ENCODE assay signal across 8 mouse cellular contexts in genomic region chr10:25298264-25298671, GRCm38 (mm10). TPM values are rescaled to one million over a fixed set of nuclear protein-coding genes. Genes with fewer than 3 reads are reported as not detected.
DNase-seq lines count a peak whose midpoint lies in the region; ATAC-seq lines count a peak whose summit lies in the region.

No protein-coding gene starts in this region.

- no peaks in the 10 kb centered on the region for H3K9me3 ChIP-seq in heart, embryonic 11.5 days (replicated peaks; ENCODE audit: control insufficient read depth, low read length)
- no peaks in the 10 kb centered on the region for H3K9me3 ChIP-seq in limb, embryonic 10.5 days (replicated peaks)
- H3K9me3 ChIP-seq in midbrain, embryonic 11.5 days (ENCODE audit: control insufficient read depth, low read length): no peaks in the 10 kb centered on the region

- WGBS in heart, embryonic 11.5 days (ENCODE audit: insufficient replicate concordance): 51% methylated on average over 4 of the region's 4 CpGs
- WGBS in limb, embryonic 10.5 days: 91% methylated on average over 4 of the region's 4 CpGs
- 85% methylated on average over 4 of the region's 4 CpGs for WGBS in midbrain, embryonic 11.5 days

- H3K27me3 ChIP-seq in heart, embryonic 11.5 days (ENCODE audit: control insufficient read depth, insufficient read depth, low read length): no peaks in the 10 kb centered on the region
- no peaks in the 10 kb centered on the region for H3K27me3 ChIP-seq in limb, embryonic 10.5 days (ENCODE audit: low read depth, poor library complexity, severe bottlenecking)
- H3K27me3 ChIP-seq in midbrain, embryonic 11.5 days (ENCODE audit: control insufficient read depth, insufficient read depth, low read length): no peaks in the 10 kb centered on the region

- peak; percentile 30 to 54 for DNase-seq in urinary bladder, postnatal 36 days (ENCODE audit: low spot score in 2 of 2)
- no peak for DNase-seq in urinary bladder, postnatal 10 days (ENCODE audit: low spot score)
- no peak for DNase-seq in limb, embryonic 10.5 days (ENCODE audit: low spot score)
- peak; percentile 80 for DNase-seq in midbrain, embryonic 11.5 days (ENCODE audit: low spot score, missing footprints)
- DNase-seq in frontal cortex, adult 2 months (ENCODE audit: extremely low spot score in 1 of 2, low spot score in 1 of 2): no peak
- DNase-seq in layer of hippocampus, adult 8-10 months (ENCODE audit: low spot score in 2 of 2): no peak
- DNase-seq in embryo, embryonic 10 days (ENCODE audit: low spot score): no peak

- no peaks in the 10 kb centered on the region for H3K36me3 ChIP-seq in heart, embryonic 11.5 days (ENCODE audit: control insufficient read depth, insufficient read depth, low read length)
- H3K36me3 ChIP-seq in limb, embryonic 10.5 days: no peaks in the 10 kb centered on the region
- H3K36me3 ChIP-seq in midbrain, embryonic 11.5 days (ENCODE audit: control insufficient read depth, insufficient read depth, low read length): no peaks in the 10 kb centered on the region

- H3K4me2 ChIP-seq in heart, embryonic 11.5 days: peak overlapping the region; percentile 65
- H3K4me2 ChIP-seq in midbrain, embryonic 11.5 days: no peak overlapping the region; the same call in 1 of the 2 replicates

- ATAC-seq in heart, embryonic 11.5 days (replicated peaks; ENCODE audit: insufficient number of reproducible peaks, low FRiP score, low TSS enrichment): 0 out of 2 replicates have a peak, but pooled peaks have one; percentile 19
- no peak for ATAC-seq in midbrain, embryonic 11.5 days (ENCODE audit: low FRiP score)

- peak overlapping the region; percentile 86; the same call in 1 of the 2 replicates for H3K9ac ChIP-seq in heart, embryonic 11.5 days (ENCODE audit: low read depth, low read length)
- H3K9ac ChIP-seq in midbrain, embryonic 11.5 days (ENCODE audit: low read length): no peak overlapping the region

- H3K4me3 ChIP-seq in heart, embryonic 11.5 days (ENCODE audit: low read depth, low read length): peak overlapping the region; percentile 68
- no peak overlapping the region for H3K4me3 ChIP-seq in limb, embryonic 10.5 days
- no peak overlapping the region for H3K4me3 ChIP-seq in midbrain, embryonic 11.5 days (ENCODE audit: low read depth, low read length)

- peaks cover 12% of the 10 kb centered on the region for H3K4me1 ChIP-seq in heart, embryonic 11.5 days (ENCODE audit: control insufficient read depth, insufficient read depth, low read length)
- peaks cover 21% of the 10 kb centered on the region for H3K4me1 ChIP-seq in limb, embryonic 10.5 days
- H3K4me1 ChIP-seq in midbrain, embryonic 11.5 days (ENCODE audit: control insufficient read depth, insufficient read depth, low read length): peaks cover 6% of the 10 kb centered on the region; the same call in 1 of the 2 replicates

- H3K27ac ChIP-seq in heart, embryonic 11.5 days (ENCODE audit: low read depth, low read length): peak overlapping the region; percentile 94
- H3K27ac ChIP-seq in limb, embryonic 10.5 days: peak overlapping the region; percentile 96
- no peak overlapping the region for H3K27ac ChIP-seq in midbrain, embryonic 11.5 days (ENCODE audit: low read depth, low read length)

RNA-seq across cellular contexts. Expression of gene Akap7, which starts 9.4 kb away (rescaled TPM):
- polyA plus RNA-seq in heart, embryonic 11.5 days (2014; fragmentation: Nextera tagmentation; extraction: Ambion mirVana): 28.5 and 31.7 TPM in 2 replicates
- 18.5 and 21.3 TPM in 2 replicates for polyA plus RNA-seq in limb, embryonic 10.5 days (2016; fragmentation: Nextera tagmentation; extraction: Ambion mirVana)
- polyA plus RNA-seq in midbrain, embryonic 11.5 days (2014; fragmentation: Nextera tagmentation; extraction: Ambion mirVana): 20.5 and 22.1 TPM in 2 replicates
- 49.6 and 50.9 TPM in 2 replicates for polyA plus RNA-seq in frontal cortex, adult 2 months (2012; rRNA removed)
- total RNA-seq in layer of hippocampus, adult 8-10 months (2022): 10 to 100 TPM; 49.6 to 57.7 (median 53.5) TPM

Comparison
In these comparisons a context has a peak if more than half of its experiments do, and no peak if none do; other contexts are left out.
1. DNase-seq: peak in urinary bladder, postnatal 36 days (2 of 2) and midbrain, embryonic 11.5 days (single experiment); none in urinary bladder, postnatal 10 days (single experiment), limb, embryonic 10.5 days (single experiment), frontal cortex, adult 2 months (0 of 2), layer of hippocampus, adult 8-10 months (0 of 2) and embryo, embryonic 10 days (single experiment).